Mouse (Mus musculus): ENCODE measurements around the gene Gsta1. TPM values are rescaled to one million over a fixed set of nuclear protein-coding genes. Genes with fewer than 3 reads are reported as not detected.
"Not testable (repeated sequence)": the region's sequence is repeated elsewhere in the genome, so short reads cannot be mapped to it uniquely, and the experiment has no call there.

Gsta1 gene
- polyA plus RNA-seq (2016; fragmentation: Nextera tagmentation; extraction: Ambion mirVana) = not detected in 2 replicates

- not testable (repeated sequence) for H3K4me2 ChIP-seq (replicated peaks); H3K4me3 ChIP-seq; H3K27ac ChIP-seq; H3K4me1 ChIP-seq; H3K9me3 ChIP-seq; H3K36me3 ChIP-seq; H3K27me3 ChIP-seq (replicated peaks); H3K9ac ChIP-seq; ATAC-seq (ENCODE audit: low FRiP score, low read depth)
- WGBS = 84% methylated on average over 3 of the region's 3 CpGs
Measured at GRCm38 (mm10) chr9:78230461-78230860, at the start of gene Gsta1. Gene Gsta1 (plus strand): TSS chr9:78230656.

- ATAC-seq (ENCODE audit: low FRiP score, low read depth); H3K27me3 ChIP-seq (replicated peaks); H3K9ac ChIP-seq; H3K4me3 ChIP-seq; H3K9me3 ChIP-seq; H3K27ac ChIP-seq; H3K36me3 ChIP-seq; H3K4me1 ChIP-seq; H3K4me2 ChIP-seq (replicated peaks): not testable (repeated sequence)
- WGBS = 95% methylated on average over 4 of the region's 7 CpGs
Measured at GRCm38 (mm10) chr9:78182474-78182873, 48.0 kb upstream of the Gsta1 start, which contains the start of gene Gsta4. Gene Gsta4 (plus strand): TSS chr9:78182774.

- WGBS = 87% methylated on average over 9 of the region's 9 CpGs
Measured at GRCm38 (mm10) chr9:78185686-78186085, 44.8 kb upstream of the Gsta1 start.

GRCm38 (mm10) chr9:78188910-78189309 is 41.5 kb upstream of the Gsta1 start:
- Histone ChIP-seq H3K36me3 (no peaks in the 10 kb centered on the region), H3K27ac (no peak overlapping the region), H3K4me1 (peaks cover 18% of the 10 kb centered on the region), H3K4me3 (no peak overlapping the region), H3K9me3 (no peaks in the 10 kb centered on the region), H3K4me2 (replicated peaks) (no peak overlapping the region), H3K9ac (no peak overlapping the region), H3K27me3 (replicated peaks) (0 out of 2 replicates have a peak, but pooled peaks cover 4% of the 10 kb centered on the region)
- no peak for ATAC-seq (ENCODE audit: low FRiP score, low read depth)
- 76% methylated on average over 8 of the region's 8 CpGs for WGBS

More at GRCm38 (mm10) chr9:78185686-78186085, 44.8 kb upstream of the Gsta1 start:
- Histone ChIP-seq H3K9me3 (no peaks in the 10 kb centered on the region; the same call in 1 of the 2 replicates), H3K36me3 (no peaks in the 10 kb centered on the region), H3K27me3 (replicated peaks) (0 out of 2 replicates have a peak, but pooled peaks cover 4% of the 10 kb centered on the region), H3K4me1 (peaks cover 2% of the 10 kb centered on the region), H3K4me2 (replicated peaks) (no peak overlapping the region), H3K9ac (no peak overlapping the region), H3K27ac (no peak overlapping the region), H3K4me3 (no peak overlapping the region)
- ATAC-seq (ENCODE audit: low FRiP score, low read depth) = no peak

- WGBS = 2% methylated on average over 19 of the region's 19 CpGs
- Histone ChIP-seq H3K4me2 (replicated peaks) (peak overlapping the region; percentile 62), H3K36me3 (no peaks in the 10 kb centered on the region), H3K4me3 (peak overlapping the region; percentile 21; the same call in 1 of the 2 replicates), H3K9me3 (no peaks in the 10 kb centered on the region), H3K27ac (no peak overlapping the region), H3K4me1 (peaks cover 18% of the 10 kb centered on the region), H3K9ac (peak overlapping the region; percentile 26; the same call in 1 of the 2 replicates), H3K27me3 (replicated peaks) (0 out of 2 replicates have a peak, but pooled peaks cover 4% of the 10 kb centered on the region)
- no peak for ATAC-seq (ENCODE audit: low FRiP score, low read depth)
Measured at GRCm38 (mm10) chr9:78190651-78191634, 39.5 kb upstream of the Gsta1 start.

GRCm38 (mm10) chr9:78191736-78192135 is 38.7 kb upstream of the Gsta1 start:
- Histone ChIP-seq H3K4me1 (peaks cover 18% of the 10 kb centered on the region), H3K36me3 (no peaks in the 10 kb centered on the region), H3K9me3 (no peaks in the 10 kb centered on the region), H3K9ac (no peak overlapping the region; the same call in 1 of the 2 replicates), H3K4me2 (replicated peaks) (peak overlapping the region; percentile 62), H3K4me3 (peak overlapping the region; percentile 21), H3K27me3 (replicated peaks) (0 out of 2 replicates have a peak, but pooled peaks cover 4% of the 10 kb centered on the region), H3K27ac (no peak overlapping the region)
- peak; percentile 54 for ATAC-seq (ENCODE audit: low FRiP score, low read depth)
- WGBS = under 1% methylated on average over 18 of the region's 18 CpGs

- Histone ChIP-seq H3K27ac (no peak overlapping the region), H3K4me2 (replicated peaks) (no peak overlapping the region), H3K9me3 (no peaks in the 10 kb centered on the region), H3K4me3 (no peak overlapping the region), H3K4me1 (peaks cover 18% of the 10 kb centered on the region), H3K36me3 (no peaks in the 10 kb centered on the region), H3K27me3 (replicated peaks) (0 out of 2 replicates have a peak, but pooled peaks cover 4% of the 10 kb centered on the region), H3K9ac (no peak overlapping the region)
- peak; percentile 31; the same call in 1 of the 2 replicates for ATAC-seq (ENCODE audit: low FRiP score, low read depth)
- WGBS = 57% methylated on average over 9 of the region's 9 CpGs
Measured at GRCm38 (mm10) chr9:78193902-78194597, 36.4 kb upstream of the Gsta1 start.

GRCm38 (mm10) chr9:78195034-78195433 is 35.4 kb upstream of the Gsta1 start:
- WGBS = 85% methylated on average over 11 of the region's 11 CpGs
- ATAC-seq (ENCODE audit: low FRiP score, low read depth) = no peak
- peaks cover 18% of the 10 kb centered on the region for H3K4me1 ChIP-seq

GRCm38 (mm10) chr9:78197801-78198200 is 32.7 kb upstream of the Gsta1 start:
- no peaks in the 10 kb centered on the region for H3K9me3 ChIP-seq
- no peaks in the 10 kb centered on the region for H3K4me1 ChIP-seq
- no peak overlapping the region for H3K27ac ChIP-seq
- H3K4me3 ChIP-seq = no peak overlapping the region
- H3K36me3 ChIP-seq = no peaks in the 10 kb centered on the region
- ATAC-seq (ENCODE audit: low FRiP score, low read depth) = no peak
- no peaks in the 10 kb centered on the region for H3K27me3 ChIP-seq (replicated peaks)
- H3K4me2 ChIP-seq (replicated peaks) = no peak overlapping the region
- no peak overlapping the region for H3K9ac ChIP-seq
- 95% methylated on average over 9 of the region's 9 CpGs for WGBS

More at GRCm38 (mm10) chr9:78195034-78195433, 35.4 kb upstream of the Gsta1 start:
- no peak overlapping the region for H3K4me2 ChIP-seq (replicated peaks)
- H3K27ac ChIP-seq = no peak overlapping the region
- H3K4me3 ChIP-seq = no peak overlapping the region
- no peak overlapping the region for H3K9ac ChIP-seq
- no peaks in the 10 kb centered on the region for H3K9me3 ChIP-seq
- no peaks in the 10 kb centered on the region for H3K27me3 ChIP-seq (replicated peaks)
- H3K36me3 ChIP-seq = no peaks in the 10 kb centered on the region

GRCm38 (mm10) chr9:78204194-78204593 is 26.3 kb upstream of the Gsta1 start:
- no peak overlapping the region for H3K27ac ChIP-seq

GRCm38 (mm10) chr9:78208956-78209355 is 21.5 kb upstream of the Gsta1 start:
- no peaks in the 10 kb centered on the region for H3K4me1 ChIP-seq
- no peak overlapping the region for H3K4me2 ChIP-seq (replicated peaks)
- no peaks in the 10 kb centered on the region for H3K27me3 ChIP-seq (replicated peaks)
- no peak overlapping the region for H3K4me3 ChIP-seq
- no peak overlapping the region for H3K9ac ChIP-seq
- H3K9me3 ChIP-seq = no peaks in the 10 kb centered on the region
- WGBS = 81% methylated on average over 4 of the region's 4 CpGs
- ATAC-seq (ENCODE audit: low FRiP score, low read depth) = no peak
- no peak overlapping the region for H3K27ac ChIP-seq
- no peaks in the 10 kb centered on the region for H3K36me3 ChIP-seq

More at GRCm38 (mm10) chr9:78204194-78204593, 26.3 kb upstream of the Gsta1 start:
- H3K4me1 ChIP-seq = no peaks in the 10 kb centered on the region
- no peaks in the 10 kb centered on the region for H3K27me3 ChIP-seq (replicated peaks)
- H3K36me3 ChIP-seq = no peaks in the 10 kb centered on the region
- no peak overlapping the region for H3K4me3 ChIP-seq
- no peak overlapping the region for H3K9ac ChIP-seq
- 90% methylated on average over 6 of the region's 6 CpGs for WGBS
- no peak overlapping the region for H3K4me2 ChIP-seq (replicated peaks)
- ATAC-seq (ENCODE audit: low FRiP score, low read depth) = no peak
- no peaks in the 10 kb centered on the region for H3K9me3 ChIP-seq

- Histone ChIP-seq H3K9me3 (no peaks in the 10 kb centered on the region), H3K36me3 (no peaks in the 10 kb centered on the region), H3K27ac (no peak overlapping the region), H3K4me3 (no peak overlapping the region), H3K9ac (no peak overlapping the region), H3K27me3 (replicated peaks) (no peaks in the 10 kb centered on the region), H3K4me1 (no peaks in the 10 kb centered on the region), H3K4me2 (replicated peaks) (no peak overlapping the region)
- 89% methylated on average over 3 of the region's 3 CpGs for WGBS
- ATAC-seq (ENCODE audit: low FRiP score, low read depth) = no peak
Measured at GRCm38 (mm10) chr9:78210079-78210478, 20.4 kb upstream of the Gsta1 start.

Measured in neural tube, embryonic 12.5 days (tissue).